Mouse (Mus musculus): ENCODE results near the gene Fggy.

The Fggy gene

DNA sequence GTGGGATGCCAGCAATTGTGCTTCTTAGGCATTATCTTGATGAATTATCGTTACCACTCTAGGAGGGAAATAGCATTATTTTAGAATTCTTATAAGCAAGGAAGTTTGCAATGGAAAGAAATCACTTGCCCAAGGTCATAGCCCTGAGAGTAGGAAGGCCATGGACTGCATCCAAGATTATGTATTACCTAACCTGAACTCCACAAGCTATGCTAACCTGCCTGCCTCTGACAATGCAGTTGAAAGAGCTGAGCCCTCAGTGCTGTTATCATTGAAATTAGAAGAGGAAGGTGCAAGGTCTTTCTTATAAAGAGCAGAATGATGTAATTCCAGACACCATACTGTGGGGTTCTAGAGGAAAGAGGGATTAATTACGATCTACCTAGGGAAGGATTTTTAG lies 173.8 kb downstream of the Fggy start:
- CTCF ChIA-PET = interaction anchor here (0.7 kb wide), 1 partner anchor 19 kb away, joined by 12 read pairs; no protein-coding TSS in a partner anchor

- CTCF ChIA-PET = no interaction called here
Observed at GRCm38 (mm10) chr4:95733397-95734249, 176.3 kb downstream of the Fggy start.

- CTCF ChIA-PET = no interaction called here
Observed at GRCm38 (mm10) chr4:95735967-95736366, 178.7 kb downstream of the Fggy start.

GRCm38 (mm10) chr4:95736674-95737073 lies 179.4 kb downstream of the Fggy start:
- CTCF ChIA-PET = interaction anchor here (0.7 kb wide), 1 partner anchor 121 kb away, joined by 3 read pairs; no protein-coding TSS in a partner anchor

GRCm38 (mm10) chr4:95738179-95738578 lies 180.9 kb downstream of the Fggy start:
- CTCF ChIA-PET = no interaction called here

- CTCF ChIA-PET = no interaction called here
Observed at GRCm38 (mm10) chr4:95738725-95739124, 181.4 kb downstream of the Fggy start.

GRCm38 (mm10) chr4:95741115-95741734 lies 183.9 kb downstream of the Fggy start:
- CTCF ChIA-PET = no interaction called here

GRCm38 (mm10) chr4:95742986-95743385 lies 185.7 kb downstream of the Fggy start:
- CTCF ChIA-PET = no interaction called here

- CTCF ChIA-PET = no interaction called here
Observed at GRCm38 (mm10) chr4:95746954-95747353, 189.6 kb downstream of the Fggy start.

DNA sequence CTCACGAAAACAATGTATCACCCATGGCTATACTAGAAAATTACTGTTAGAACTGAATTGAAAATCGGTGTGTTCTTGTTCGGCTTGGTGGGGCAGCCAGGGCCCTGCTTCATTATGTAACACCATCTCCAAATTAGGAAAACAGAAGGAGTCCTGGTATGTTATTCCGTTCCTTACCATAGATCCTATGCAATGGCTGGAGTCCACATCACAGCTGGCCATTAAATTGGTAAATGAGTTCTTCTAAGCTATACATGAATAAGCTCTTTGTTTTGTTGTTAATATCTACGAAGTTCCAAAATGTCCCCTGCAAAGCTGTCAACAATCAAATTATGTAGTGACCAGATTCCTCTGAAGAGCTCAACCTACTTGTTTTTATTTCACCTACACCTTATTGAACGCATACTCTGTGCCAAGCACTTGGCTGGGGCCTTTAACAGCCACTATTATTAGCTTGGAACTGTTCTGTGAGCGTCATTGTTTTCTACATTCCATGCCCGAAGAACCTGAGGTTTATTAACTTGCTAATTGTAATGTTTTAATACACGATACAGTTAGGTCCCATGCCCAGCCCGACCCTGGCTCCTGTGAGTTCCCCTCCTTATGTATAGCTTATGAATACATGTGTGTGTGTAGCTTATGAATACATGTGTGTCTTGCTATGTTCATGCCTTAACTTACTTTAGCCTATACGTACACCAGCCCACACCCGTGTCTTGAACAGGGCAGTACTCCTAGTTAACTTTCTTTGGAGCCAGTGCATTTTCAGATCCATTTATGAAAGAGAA lies 190.3 kb downstream of the Fggy start:
- CTCF ChIA-PET = no interaction called here

- CTCF ChIA-PET = no interaction called here
Observed at GRCm38 (mm10) chr4:95750186-95750585, 192.9 kb downstream of the Fggy start.

DNA sequence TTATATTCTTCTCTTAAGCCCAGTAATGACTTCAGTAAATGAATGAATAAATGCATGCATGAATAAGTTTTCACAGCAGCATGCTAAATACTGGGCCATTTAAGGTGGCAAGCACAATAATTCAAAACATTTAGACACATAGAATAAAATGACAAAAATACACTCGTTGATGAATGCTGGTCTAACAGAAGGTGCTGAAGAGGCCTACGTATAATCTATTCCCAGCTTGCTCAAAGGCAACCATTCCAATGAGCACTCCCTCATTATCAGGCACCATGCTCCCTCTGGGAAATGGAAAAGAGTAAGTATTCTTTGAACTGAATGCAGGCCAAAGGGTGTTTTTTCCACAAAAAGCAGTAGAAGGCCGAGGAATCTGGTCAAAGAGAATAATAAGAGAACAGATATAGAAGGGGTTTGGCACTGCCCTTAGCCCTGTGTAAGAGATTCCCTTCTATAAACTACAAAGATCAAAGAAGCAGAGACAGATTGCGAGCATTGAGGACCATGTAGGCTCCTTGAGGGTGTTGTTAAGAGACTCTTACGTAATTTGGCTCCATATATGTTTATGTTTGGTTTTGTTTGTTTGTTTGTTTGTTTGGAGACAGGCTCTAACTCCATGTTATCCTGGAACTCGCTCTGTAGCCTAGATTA lies 195.4 kb downstream of the Fggy start:
- CTCF ChIA-PET = no interaction called here

- CTCF ChIA-PET = no interaction called here
Observed at GRCm38 (mm10) chr4:95759027-95759731, 201.9 kb downstream of the Fggy start.

DNA sequence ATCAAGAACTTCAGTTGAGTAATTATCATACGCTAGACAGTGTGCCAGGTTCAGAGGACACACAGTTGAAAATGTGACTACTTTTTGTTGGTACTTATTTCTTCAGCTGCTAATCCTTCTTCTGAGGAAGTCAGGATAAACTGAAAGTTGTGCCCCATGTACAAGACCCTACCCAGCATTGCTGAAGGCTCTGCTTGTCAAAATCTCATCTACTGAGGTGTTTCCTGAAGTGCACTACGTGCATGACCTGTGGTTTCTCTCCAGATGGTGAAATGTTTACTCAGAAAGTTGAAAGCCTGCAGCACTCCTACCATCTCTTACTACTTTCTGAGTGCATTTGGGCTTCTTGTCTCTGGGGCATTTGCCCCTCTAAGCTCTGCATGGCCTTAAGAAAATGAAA lies 208.1 kb downstream of the Fggy start:
- CTCF ChIA-PET = interaction anchor here (0.6 kb wide), 1 partner anchor 797 kb away, joined by 4 read pairs; no protein-coding TSS in a partner anchor

GRCm38 (mm10) chr4:95770469-95770868 lies 213.2 kb downstream of the Fggy start:
- CTCF ChIA-PET = no interaction called here

- CTCF ChIA-PET = no interaction called here
Observed at GRCm38 (mm10) chr4:95771542-95771941, 214.2 kb downstream of the Fggy start.

DNA sequence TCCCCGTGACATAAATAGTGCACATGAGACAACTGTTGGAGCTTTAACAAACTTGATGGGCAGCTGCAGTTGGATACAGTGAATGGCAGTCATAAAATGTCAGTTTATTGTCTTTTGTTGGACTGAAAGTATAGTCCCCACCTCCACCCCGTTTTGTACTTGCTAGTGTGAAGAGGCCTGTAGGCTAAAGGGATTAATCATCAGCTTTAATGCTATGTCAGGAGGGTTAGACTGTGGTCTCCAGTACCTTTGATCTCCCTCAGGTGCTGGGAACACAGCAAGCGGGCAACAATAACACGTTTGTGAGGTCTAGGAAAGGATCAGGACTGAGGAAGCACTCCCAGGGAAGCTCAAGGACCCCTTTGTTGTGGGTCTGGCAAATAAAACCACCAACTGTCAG lies 214.6 kb downstream of the Fggy start:
- CTCF ChIA-PET = no interaction called here

DNA sequence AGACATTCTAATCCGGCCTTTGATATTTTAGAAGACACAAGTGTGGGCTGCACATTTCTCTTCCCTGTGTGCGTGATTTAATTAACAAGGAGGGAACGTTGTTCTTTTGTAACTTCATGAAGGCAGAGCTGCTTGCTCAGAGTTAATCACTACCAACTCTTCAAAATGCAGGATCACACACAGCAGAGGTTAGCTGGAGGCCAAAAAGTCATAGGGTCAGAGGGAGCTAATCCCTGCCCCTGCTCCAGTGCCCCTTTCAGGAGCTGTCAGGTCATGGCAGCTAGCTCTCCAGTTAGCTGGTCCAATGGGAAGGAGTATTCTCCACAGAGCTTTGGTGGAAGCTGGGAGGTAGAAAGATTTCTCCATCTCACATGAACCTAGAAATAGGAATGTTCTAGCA lies 215.4 kb downstream of the Fggy start:
- CTCF ChIA-PET = no interaction called here

DNA sequence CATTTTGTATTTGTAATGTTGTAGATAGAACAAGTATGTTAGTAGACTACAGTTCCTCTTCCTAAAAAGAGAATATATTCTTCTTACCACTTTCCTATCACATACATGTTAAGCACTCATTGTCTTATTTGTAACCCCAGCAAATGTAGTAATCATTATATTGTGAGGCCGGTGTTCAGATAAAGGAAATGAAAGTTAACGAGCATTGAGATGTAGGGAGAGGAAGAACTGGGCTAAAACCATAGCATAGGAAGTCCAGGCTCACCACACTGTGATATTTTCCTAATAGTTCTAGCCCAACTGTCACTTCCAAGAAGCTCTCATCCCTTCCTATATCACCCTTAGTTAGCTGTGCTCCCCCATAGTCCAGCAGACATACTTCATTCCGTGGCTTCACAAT lies 218.3 kb downstream of the Fggy start:
- CTCF ChIA-PET = no interaction called here

DNA sequence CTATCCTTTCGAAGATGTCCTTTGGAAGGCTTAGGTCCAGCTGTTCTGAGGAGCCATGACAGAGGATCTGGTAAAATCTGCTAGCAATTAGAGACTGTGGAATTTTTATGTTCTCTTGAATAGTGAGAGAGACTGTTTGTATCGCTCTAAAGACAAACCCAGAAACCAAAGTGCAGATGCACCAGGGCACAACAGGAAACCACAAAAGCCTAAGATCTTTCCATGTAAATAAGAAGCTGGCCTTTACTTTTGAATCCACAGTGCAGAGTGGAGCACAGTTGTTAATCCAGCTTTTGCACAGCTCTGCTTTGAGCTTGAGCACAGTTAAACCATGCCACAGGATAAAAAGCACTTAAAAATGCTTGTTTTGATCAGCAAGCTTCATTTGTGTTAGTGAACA lies 220.5 kb downstream of the Fggy start:
- CTCF ChIA-PET = no interaction called here

DNA sequence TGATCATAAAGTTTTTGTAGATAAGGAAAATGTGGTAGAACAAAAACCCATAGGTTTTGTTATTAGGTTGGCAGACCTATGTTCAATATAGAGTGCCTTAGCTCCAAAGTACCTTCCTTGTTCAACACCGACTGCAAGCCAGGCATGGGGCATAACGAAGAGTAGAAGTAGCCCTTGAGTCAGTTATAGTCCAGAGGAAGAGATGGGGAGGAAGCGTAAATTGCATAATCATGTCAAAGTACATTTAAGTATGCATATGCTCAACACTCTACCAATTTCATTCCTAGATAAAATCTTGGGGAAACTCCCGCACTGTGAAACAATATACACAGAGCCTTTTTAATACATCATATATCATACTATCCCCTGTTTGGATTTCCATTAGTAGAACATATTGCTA lies 221.2 kb downstream of the Fggy start:
- CTCF ChIA-PET = no interaction called here

Measured in spleen, embryonic (tissue).